Mouse (Mus musculus) neural tube, embryonic 13.5 days (tissue): Measurements from ENCODE around the gene Nmu. TPM values are rescaled to one million over a fixed set of nuclear protein-coding genes. Genes with fewer than 3 reads are reported as not detected.

Experiments
- ATAC-seq: fragments of 200-750 bp; cut with Nextera tagmentation; 2 replicates; pipeline ENCODE4 v1.8.0; 2017; ENCODE audit warnings: low read depth, mild to moderate bottlenecking, moderate TSS enrichment, moderate library complexity
- H3K27ac ChIP-seq: fragments of 300-500 bp; sonication (generic); replicated peaks from 2 replicates; pipeline ENCODE4 v1.5.1; 2015; ENCODE audit warnings: moderate library complexity, mild to moderate bottlenecking, inconsistent platforms
- H3K27me3 ChIP-seq: fragments of 300-500 bp; sonication (generic); 2 replicates; pipeline ENCODE4 v1.6.1; 2015; ENCODE audit warnings: mild to moderate bottlenecking, inconsistent platforms
- H3K36me3 ChIP-seq: fragments of 300-500 bp; sonication (generic); 2 replicates; pipeline ENCODE4 v1.6.1; 2015; ENCODE audit warnings: mild to moderate bottlenecking, inconsistent platforms
- H3K4me1 ChIP-seq: fragments of 300-500 bp; sonication (generic); replicated peaks from 2 replicates; pipeline ENCODE4 v1.6.1; 2015; ENCODE audit warnings: inconsistent platforms
- H3K4me2 ChIP-seq: fragments of 300-500 bp; sonication (generic); 2 replicates; pipeline ENCODE4 v1.6.1; 2015; ENCODE audit warnings: inconsistent platforms, mild to moderate bottlenecking, moderate library complexity
- H3K4me3 ChIP-seq: fragments of 300-500 bp; sonication (generic); 2 replicates; pipeline ENCODE4 v1.5.1; 2015; ENCODE audit warnings: mild to moderate bottlenecking, inconsistent platforms
- H3K9ac ChIP-seq: fragments of 300-500 bp; sonication (generic); 2 replicates; pipeline ENCODE4 v1.6.1; 2015; ENCODE audit warnings: moderate library complexity, mild to moderate bottlenecking, inconsistent platforms
- H3K9me3 ChIP-seq: fragments of 300-500 bp; sonication (generic); 2 replicates; pipeline ENCODE4 v1.6.1; 2016; ENCODE audit warnings: inconsistent platforms
- WGBS: fragments of 180-500 bp; shearing (Covaris S2); methylation state at CpG from one replicate; pipeline ENCODE4 v1.1.7; 2015; 5-methylcytosine and 5-hydroxymethylcytosine counted together
- polyA plus RNA-seq: library from polyadenylated mRNA; unstranded; fragments of >200 nt; fragmentation: Nextera tagmentation; extraction: Ambion mirVana; gene quantifications from 2 replicates; pipeline ENCODE4 v1.2.1, GENCODE M21; 2015

Nmu gene
- polyA plus RNA-seq, 1 experiment from 2014 or later: 1.5 TPM

- H3K27me3 ChIP-seq: no peaks in the 10 kb centered on the region
- no peak overlapping the region for H3K9ac ChIP-seq
- no peak overlapping the region for H3K4me3 ChIP-seq
- H3K4me2 ChIP-seq: no peak overlapping the region
- ATAC-seq: 0 out of 2 replicates have a peak, but pooled peaks have one; percentile 43
- WGBS: 26% methylated on average over 7 of the region's 7 CpGs
- H3K27ac ChIP-seq: no peak overlapping the region
- no peaks in the 10 kb centered on the region for H3K36me3 ChIP-seq
- no peaks in the 10 kb centered on the region for H3K9me3 ChIP-seq
- H3K4me1 ChIP-seq: no peaks in the 10 kb centered on the region
Measured at GRCm38 (mm10) chr5:76351953-76352611, 11.5 kb downstream of the Nmu start.

- 89% methylated on average over 5 of the region's 5 CpGs for WGBS
- H3K27me3 ChIP-seq: no peaks in the 10 kb centered on the region
- H3K4me2 ChIP-seq: no peak overlapping the region
- no peaks in the 10 kb centered on the region for H3K9me3 ChIP-seq
- no peak overlapping the region for H3K4me3 ChIP-seq
- H3K36me3 ChIP-seq: no peaks in the 10 kb centered on the region
- no peak overlapping the region for H3K27ac ChIP-seq
- H3K4me1 ChIP-seq: no peaks in the 10 kb centered on the region
- no peak overlapping the region for H3K9ac ChIP-seq
- ATAC-seq: no peak
Measured at GRCm38 (mm10) chr5:76351537-76351936, 12.1 kb downstream of the Nmu start.

GRCm38 (mm10) chr5:76346137-76346536 is 17.5 kb downstream of the Nmu start:
- H3K4me2 ChIP-seq: no peak overlapping the region
- WGBS: 67% methylated on average over 2 of the region's 2 CpGs

GRCm38 (mm10) chr5:76340931-76341330 is 22.7 kb downstream of the Nmu start:
- H3K27me3 ChIP-seq: no peaks in the 10 kb centered on the region
- H3K4me1 ChIP-seq: no peaks in the 10 kb centered on the region
- no peaks in the 10 kb centered on the region for H3K36me3 ChIP-seq
- WGBS: 72% methylated on average over 2 of the region's 2 CpGs
- no peak overlapping the region for H3K27ac ChIP-seq
- H3K4me2 ChIP-seq: no peak overlapping the region
- H3K9me3 ChIP-seq: no peaks in the 10 kb centered on the region
- no peak overlapping the region for H3K9ac ChIP-seq
- no peak for ATAC-seq
- H3K4me3 ChIP-seq: no peak overlapping the region

More at GRCm38 (mm10) chr5:76346137-76346536, 17.5 kb downstream of the Nmu start:
- no peaks in the 10 kb centered on the region for H3K27me3 ChIP-seq
- H3K9me3 ChIP-seq: no peaks in the 10 kb centered on the region
- H3K9ac ChIP-seq: no peak overlapping the region
- no peak overlapping the region for H3K27ac ChIP-seq
- H3K4me3 ChIP-seq: no peak overlapping the region
- no peak for ATAC-seq
- no peaks in the 10 kb centered on the region for H3K4me1 ChIP-seq
- no peaks in the 10 kb centered on the region for H3K36me3 ChIP-seq

- no peak overlapping the region for H3K4me2 ChIP-seq
- no peaks in the 10 kb centered on the region for H3K27me3 ChIP-seq
- no peaks in the 10 kb centered on the region for H3K4me1 ChIP-seq
- no peak overlapping the region for H3K4me3 ChIP-seq
- ATAC-seq: no peak
- WGBS: 82% methylated on average over 8 of the region's 8 CpGs
- no peaks in the 10 kb centered on the region for H3K36me3 ChIP-seq
- H3K27ac ChIP-seq: no peak overlapping the region
- no peaks in the 10 kb centered on the region for H3K9me3 ChIP-seq
- H3K9ac ChIP-seq: no peak overlapping the region
Measured at GRCm38 (mm10) chr5:76337100-76337499, 26.5 kb downstream of the Nmu start.

GRCm38 (mm10) chr5:76333833-76334232 is 29.8 kb downstream of the Nmu start:
- Histone ChIP-seq H3K4me3 (no peak overlapping the region), H3K27me3 (no peaks in the 10 kb centered on the region), H3K36me3 (no peaks in the 10 kb centered on the region), H3K9ac (no peak overlapping the region), H3K4me2 (no peak overlapping the region), H3K9me3 (no peaks in the 10 kb centered on the region), H3K4me1 (no peaks in the 10 kb centered on the region), H3K27ac (no peak overlapping the region)
- no peak for ATAC-seq
- WGBS: 77% methylated on average over 4 of the region's 4 CpGs

GRCm38 (mm10) chr5:76330953-76331352 is 32.6 kb downstream of the Nmu start, which contains the start of gene Pdcl2:
Gene Pdcl2 (minus strand): TSS chr5:76331156.
- ATAC-seq: no peak
- 89% methylated on average over 7 of the region's 7 CpGs for WGBS
- Histone ChIP-seq H3K27ac (no peak within 1 kb of the TSS), H3K4me3 (no peak within 1 kb of the TSS), H3K9me3 (no peaks in the 10 kb centered on the region), H3K9ac (no peak within 1 kb of the TSS), H3K27me3 (no peaks in the 10 kb centered on the region), H3K4me2 (no peak within 1 kb of the TSS), H3K36me3 (no peaks in the 10 kb centered on the region), H3K4me1 (no peaks in the 10 kb centered on the region)

GRCm38 (mm10) chr5:76327296-76327695 is 36.3 kb downstream of the Nmu start:
- WGBS: 61% methylated on average over 2 of the region's 2 CpGs
- no peak for ATAC-seq
- no peak overlapping the region for H3K9ac ChIP-seq

GRCm38 (mm10) chr5:76325113-76325512 is 38.5 kb downstream of the Nmu start:
- Histone ChIP-seq H3K9me3 (no peaks in the 10 kb centered on the region), H3K4me1 (0 out of 2 replicates have a peak, but pooled peaks cover 7% of the 10 kb centered on the region), H3K27me3 (no peaks in the 10 kb centered on the region), H3K4me2 (no peak overlapping the region), H3K4me3 (no peak overlapping the region), H3K9ac (no peak overlapping the region), H3K27ac (no peak overlapping the region), H3K36me3 (no peaks in the 10 kb centered on the region)
- no peak for ATAC-seq
- WGBS: 92% methylated on average over 4 of the region's 4 CpGs

More at GRCm38 (mm10) chr5:76327296-76327695, 36.3 kb downstream of the Nmu start:
- no peaks in the 10 kb centered on the region for H3K36me3 ChIP-seq
- no peak overlapping the region for H3K27ac ChIP-seq
- H3K27me3 ChIP-seq: no peaks in the 10 kb centered on the region
- no peaks in the 10 kb centered on the region for H3K9me3 ChIP-seq
- H3K4me2 ChIP-seq: no peak overlapping the region
- H3K4me3 ChIP-seq: no peak overlapping the region
- H3K4me1 ChIP-seq: no peaks in the 10 kb centered on the region

GRCm38 (mm10) chr5:76321249-76322196 is 42.1 kb downstream of the Nmu start:
- no peaks in the 10 kb centered on the region for H3K27me3 ChIP-seq
- no peaks in the 10 kb centered on the region for H3K36me3 ChIP-seq
- no peak overlapping the region for H3K27ac ChIP-seq
- H3K4me2 ChIP-seq: no peak overlapping the region
- 26% methylated on average over 11 of the region's 11 CpGs for WGBS
- no peak for ATAC-seq
- H3K4me3 ChIP-seq: no peak overlapping the region
- H3K4me1 ChIP-seq: 0 out of 2 replicates have a peak, but pooled peaks cover 7% of the 10 kb centered on the region
- no peak overlapping the region for H3K9ac ChIP-seq
- no peaks in the 10 kb centered on the region for H3K9me3 ChIP-seq

- no peak overlapping the region for H3K4me2 ChIP-seq
- peaks cover 12% of the 10 kb centered on the region for H3K4me1 ChIP-seq
- H3K4me3 ChIP-seq: no peak overlapping the region
- H3K36me3 ChIP-seq: no peaks in the 10 kb centered on the region
- 79% methylated on average over 2 of the region's 2 CpGs for WGBS
- H3K27me3 ChIP-seq: no peaks in the 10 kb centered on the region
- no peak for ATAC-seq
- H3K9me3 ChIP-seq: no peaks in the 10 kb centered on the region
- H3K9ac ChIP-seq: no peak overlapping the region
- no peak overlapping the region for H3K27ac ChIP-seq
Measured at GRCm38 (mm10) chr5:76308206-76308605, 55.4 kb downstream of the Nmu start.

- Histone ChIP-seq H3K9me3 (no peaks in the 10 kb centered on the region), H3K9ac (no peak overlapping the region), H3K36me3 (no peaks in the 10 kb centered on the region), H3K27ac (no peak overlapping the region), H3K4me2 (peak overlapping the region; percentile 73; the same call in 1 of the 2 replicates), H3K4me1 (peaks cover 30% of the 10 kb centered on the region), H3K27me3 (no peaks in the 10 kb centered on the region), H3K4me3 (no peak overlapping the region)
- ATAC-seq: no peak
- WGBS: 35% methylated on average over 3 of the region's 3 CpGs
Measured at GRCm38 (mm10) chr5:76306261-76306660, 57.3 kb downstream of the Nmu start.
